Mouse (Mus musculus) forebrain, embryonic 11.5 days (tissue): Measurements from ENCODE around the gene Afmid. TPM values are rescaled to one million over a fixed set of nuclear protein-coding genes. Genes with fewer than 3 reads are reported as not detected.

ENCODE experiments used
- ATAC-seq: fragments of 200-750 bp; cut with Nextera tagmentation; replicated peaks from 2 replicates; pipeline ENCODE4 v1.8.0; 2017; ENCODE audit warnings: moderate TSS enrichment; ENCODE audit not compliant: low FRiP score
- DNase-seq: peaks from one replicate; pipeline ENCODE4 v3.0.0-alpha.2; 2017; ENCODE audit warnings: low spot score
- H3K27ac ChIP-seq: fragments of 300-500 bp; sonication (generic); 2 replicates; pipeline ENCODE4 v1.5.1; 2014; ENCODE audit warnings: low read depth, low read length
- H3K27me3 ChIP-seq: fragments of 300-500 bp; sonication (generic); 2 replicates; pipeline ENCODE4 v1.6.1; 2014; ENCODE audit warnings: mild to moderate bottlenecking, low read length, mixed read lengths; ENCODE audit not compliant: control insufficient read depth, insufficient read depth
- H3K36me3 ChIP-seq: fragments of 300-500 bp; sonication (generic); 2 replicates; pipeline ENCODE4 v1.6.1; 2014; ENCODE audit warnings: mild to moderate bottlenecking, low read length, moderate library complexity, mixed read lengths; ENCODE audit not compliant: control insufficient read depth, insufficient read depth
- H3K4me1 ChIP-seq: fragments of 300-500 bp; sonication (generic); replicated peaks from 2 replicates; pipeline ENCODE4 v1.6.1; 2014; ENCODE audit warnings: low read length, mixed read lengths; ENCODE audit not compliant: control insufficient read depth, insufficient read depth
- H3K4me2 ChIP-seq: fragments of 300-500 bp; sonication (generic); 2 replicates; pipeline ENCODE4 v1.6.1; 2014; ENCODE audit warnings: low read depth, mild to moderate bottlenecking, low read length, moderate library complexity, mixed read lengths; ENCODE audit not compliant: severe bottlenecking
- H3K4me3 ChIP-seq: fragments of 300-500 bp; sonication (generic); 2 replicates; pipeline ENCODE4 v1.5.1; 2014; ENCODE audit warnings: low read depth, low read length
- H3K9ac ChIP-seq: fragments of 300-500 bp; sonication (generic); 2 replicates; pipeline ENCODE4 v1.6.1; 2014; ENCODE audit warnings: low read length
- H3K9me3 ChIP-seq: fragments of 300-500 bp; sonication (generic); 2 replicates; pipeline ENCODE4 v1.6.1; 2016; ENCODE audit warnings: low read length, mixed read lengths; ENCODE audit not compliant: control insufficient read depth
- WGBS: fragments of 180-500 bp; shearing (Covaris S2); extraction: QIAGEN DNeasy Blood & Tissue Kit; methylation state at CpG from one replicate; pipeline ENCODE4 v1.1.7; 2014; 5-methylcytosine and 5-hydroxymethylcytosine counted together
- polyA plus RNA-seq: library from polyadenylated mRNA; unstranded; fragments of >200 nt; fragmentation: Nextera tagmentation; extraction: Ambion mirVana; gene quantifications from 2 replicates; pipeline ENCODE4 v1.2.1, GENCODE M21; 2014

Gene Afmid
- polyA plus RNA-seq, 1 experiment from 2014 or later, result 6.0 TPM

DNA sequence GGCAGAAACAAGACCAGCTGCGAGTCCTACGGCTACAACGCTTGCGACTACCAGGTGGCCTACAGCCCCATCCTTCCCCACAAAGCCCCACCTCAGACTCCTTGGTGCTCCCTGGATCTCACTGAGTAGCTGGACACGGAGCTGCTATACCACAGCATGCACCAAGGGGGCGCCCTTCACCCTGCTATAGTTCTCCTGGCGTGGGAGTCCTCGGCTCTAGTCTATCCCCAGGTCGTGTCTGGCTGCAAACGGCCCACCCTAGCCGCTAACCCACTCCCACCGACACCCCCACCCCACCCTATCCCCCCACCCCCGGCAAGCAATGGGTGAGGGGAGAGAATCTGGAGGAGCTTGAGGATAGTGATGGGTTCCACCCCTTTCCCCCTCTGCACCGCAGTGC, 35.4 kb upstream of the Afmid start:
- no peak overlapping the region for H3K27ac ChIP-seq
- peak overlapping the region; percentile 30 for H3K4me2 ChIP-seq
- ATAC-seq (0 out of 2 replicates have a peak, but pooled peaks have one; percentile 15), DNase-seq (peak; percentile 88)
- 9% methylated on average over 13 of the region's 14 CpGs for WGBS
- H3K4me3 ChIP-seq, result no peak overlapping the region; the same call in 1 of the 2 replicates
- no peak overlapping the region for H3K9ac ChIP-seq
- H3K27me3 ChIP-seq, result 0 out of 2 replicates have a peak, but pooled peaks cover 5% of the 10 kb centered on the region
- no peaks in the 10 kb centered on the region for H3K9me3 ChIP-seq
- no peaks in the 10 kb centered on the region for H3K36me3 ChIP-seq
- no peaks in the 10 kb centered on the region for H3K4me1 ChIP-seq

DNA sequence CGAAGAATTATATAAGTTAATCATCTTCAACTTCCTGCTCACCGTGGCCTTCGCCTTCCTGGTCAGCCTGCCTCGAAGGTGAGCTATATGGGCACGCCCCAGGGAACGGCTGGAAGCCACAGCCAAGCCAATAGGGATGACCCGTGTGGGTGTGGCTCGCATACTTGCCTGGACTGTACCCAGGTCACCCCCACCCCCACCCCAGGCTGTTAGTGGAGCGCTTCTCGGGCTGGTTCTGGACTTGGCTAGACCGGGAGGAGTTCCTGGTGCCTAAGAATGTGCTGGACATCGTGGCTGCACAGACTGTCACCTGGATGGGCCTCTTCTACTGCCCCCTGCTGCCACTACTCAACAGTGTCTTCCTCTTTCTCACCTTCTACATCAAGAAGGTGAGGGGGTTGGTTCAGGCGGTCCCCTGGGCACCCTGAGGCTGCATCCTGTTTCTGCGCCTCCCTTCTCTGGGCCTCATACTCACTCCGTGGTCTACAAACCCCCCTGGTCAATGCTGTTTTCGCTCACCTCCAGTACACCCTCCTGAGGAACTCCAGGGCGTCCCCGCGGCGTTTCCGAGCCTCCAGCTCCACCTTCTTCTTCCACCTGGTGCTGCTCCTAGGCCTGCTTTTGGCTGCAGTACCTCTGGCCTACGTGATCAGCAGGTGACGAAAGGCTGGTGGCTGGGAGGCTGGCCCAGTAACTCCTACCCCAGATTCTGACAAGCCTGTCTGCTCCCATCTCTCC, 34.9 kb upstream of the Afmid start:
- 0 out of 2 replicates have a peak, but pooled peaks cover 5% of the 10 kb centered on the region for H3K27me3 ChIP-seq
- no peak for ATAC-seq
- no peak overlapping the region for H3K9ac ChIP-seq
- 29% methylated on average over 23 of the region's 23 CpGs for WGBS
- H3K4me3 ChIP-seq, result no peak overlapping the region; the same call in 1 of the 2 replicates
- no peaks in the 10 kb centered on the region for H3K36me3 ChIP-seq
- peak overlapping the region; percentile 30 for H3K4me2 ChIP-seq
- no peaks in the 10 kb centered on the region for H3K9me3 ChIP-seq
- H3K27ac ChIP-seq, result no peak overlapping the region
- no peaks in the 10 kb centered on the region for H3K4me1 ChIP-seq
- DNase-seq, result no peak

DNA sequence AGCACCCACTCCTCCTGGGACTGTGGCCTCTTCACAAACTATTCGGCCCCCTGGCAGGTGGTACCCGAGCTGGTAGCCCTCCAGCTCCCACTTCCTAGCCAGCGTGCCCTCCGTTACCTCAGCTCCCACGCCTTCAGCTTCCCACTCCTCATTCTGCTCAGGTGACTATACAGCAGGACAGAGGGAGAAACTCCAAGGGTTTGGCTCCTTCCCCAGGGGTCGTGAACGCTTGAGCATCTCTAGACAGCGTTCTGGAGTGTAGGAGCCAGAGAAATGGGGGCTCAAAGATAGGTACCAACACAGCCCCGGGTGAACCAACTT, 34.3 kb upstream of the Afmid start:
- H3K4me1 ChIP-seq, result no peaks in the 10 kb centered on the region
- no peak overlapping the region for H3K9ac ChIP-seq
- 0 out of 2 replicates have a peak, but pooled peaks cover 5% of the 10 kb centered on the region for H3K27me3 ChIP-seq
- H3K36me3 ChIP-seq, result no peaks in the 10 kb centered on the region
- DNase-seq (no peak), ATAC-seq (no peak)
- 86% methylated on average over 9 of the region's 9 CpGs for WGBS
- H3K27ac ChIP-seq, result no peak overlapping the region
- no peak overlapping the region for H3K4me3 ChIP-seq
- H3K9me3 ChIP-seq, result no peaks in the 10 kb centered on the region
- no peak overlapping the region for H3K4me2 ChIP-seq

DNA sequence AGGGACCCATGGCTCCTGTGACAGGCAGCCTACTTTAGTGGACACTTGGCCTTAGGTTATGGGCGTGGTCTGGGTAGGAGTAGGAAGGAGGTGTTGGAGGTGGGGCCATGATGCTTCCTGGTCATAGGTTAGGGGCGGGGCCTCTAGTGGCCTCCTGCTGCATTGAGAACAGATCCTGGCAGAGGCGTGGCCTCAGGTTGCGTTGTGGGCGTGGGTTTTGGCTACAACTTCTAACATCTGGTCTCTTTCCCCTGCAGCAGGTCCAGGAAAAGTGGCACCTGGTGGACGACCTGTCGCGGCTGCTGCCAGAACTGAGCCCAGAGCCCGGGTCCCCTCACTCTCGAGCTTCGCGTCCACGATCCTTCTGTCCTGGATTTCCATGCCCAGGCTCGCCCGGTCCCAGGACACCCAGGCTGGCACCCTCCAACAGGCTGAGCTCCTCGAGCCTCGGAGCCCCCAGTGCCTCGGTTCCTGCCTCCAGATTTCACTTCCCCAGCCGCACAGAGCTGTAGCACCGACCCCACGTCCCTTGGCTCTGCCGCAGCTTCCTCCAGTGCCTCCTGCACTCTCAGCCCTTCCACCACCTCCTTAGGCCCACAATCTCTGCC, 33.3 kb upstream of the Afmid start:
- 6% methylated on average over 22 of the region's 22 CpGs for WGBS
- peak overlapping the region; percentile 3; the same call in 1 of the 2 replicates for H3K4me2 ChIP-seq
- H3K27me3 ChIP-seq, result 0 out of 2 replicates have a peak, but pooled peaks cover 5% of the 10 kb centered on the region
- H3K4me1 ChIP-seq, result no peaks in the 10 kb centered on the region
- no peak overlapping the region for H3K27ac ChIP-seq
- no peaks in the 10 kb centered on the region for H3K36me3 ChIP-seq
- H3K9ac ChIP-seq, result peak overlapping the region; percentile 27; the same call in 1 of the 2 replicates
- no peak overlapping the region for H3K4me3 ChIP-seq
- ATAC-seq (0 out of 2 replicates have a peak, but pooled peaks have one; percentile 27), DNase-seq (peak; percentile 67)
- no peaks in the 10 kb centered on the region for H3K9me3 ChIP-seq

DNA sequence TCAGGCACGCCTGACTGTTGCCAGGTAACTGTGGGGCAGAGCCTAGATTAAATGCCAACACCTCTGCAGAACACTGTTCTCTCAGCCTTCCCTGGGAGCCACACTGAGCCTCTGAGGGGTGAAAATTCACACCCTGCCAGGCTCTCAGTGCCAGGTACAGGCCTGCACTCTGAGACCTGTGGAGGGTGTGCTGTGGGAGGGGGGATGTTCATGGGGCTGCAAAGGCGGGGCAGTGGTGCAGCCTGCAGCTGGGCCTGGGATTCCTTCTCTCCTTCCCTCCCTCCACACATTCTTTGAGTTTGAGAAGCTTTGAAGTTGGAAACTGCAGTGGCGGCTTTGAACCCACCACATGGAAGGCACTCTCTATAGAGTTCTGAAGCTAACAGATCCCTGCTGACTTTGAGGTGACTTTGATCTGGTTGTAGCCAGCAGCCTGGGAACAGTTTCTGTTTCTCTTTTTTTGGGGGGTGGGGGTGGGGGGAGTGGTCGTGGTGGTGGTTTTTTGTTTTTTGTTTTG, 31.6 kb upstream of the Afmid start:
- ATAC-seq, result no peak
- Histone ChIP-seq H3K27me3 (0 out of 2 replicates have a peak, but pooled peaks cover 5% of the 10 kb centered on the region), H3K4me3 (no peak overlapping the region), H3K27ac (no peak overlapping the region), H3K36me3 (no peaks in the 10 kb centered on the region), H3K9me3 (no peaks in the 10 kb centered on the region), H3K4me2 (no peak overlapping the region), H3K9ac (no peak overlapping the region), H3K4me1 (no peaks in the 10 kb centered on the region)
- WGBS, result 70% methylated on average over 4 of the region's 4 CpGs
- no peak for DNase-seq

DNA sequence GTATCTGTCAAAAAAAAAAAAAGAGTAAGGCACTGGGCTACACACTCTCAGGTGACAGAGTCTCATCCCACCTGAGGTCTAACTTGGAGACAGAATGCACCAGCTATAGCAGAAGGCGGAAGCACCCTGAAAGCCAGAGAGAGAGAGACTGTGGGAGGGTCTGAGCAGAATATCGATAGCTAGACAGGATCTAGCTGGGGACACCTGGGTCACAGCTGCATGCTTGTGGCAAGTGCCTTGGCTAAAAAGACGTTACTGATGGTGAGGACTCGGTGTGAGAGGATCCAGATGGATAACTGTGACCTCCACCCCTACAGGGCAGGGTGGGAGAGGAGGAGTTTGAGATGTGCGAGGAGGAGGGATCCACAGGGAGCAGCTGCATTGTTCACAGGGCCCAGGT, 28.8 kb upstream of the Afmid start:
- H3K4me1 ChIP-seq, result no peaks in the 10 kb centered on the region
- H3K36me3 ChIP-seq, result no peaks in the 10 kb centered on the region
- no peak for ATAC-seq

DNA sequence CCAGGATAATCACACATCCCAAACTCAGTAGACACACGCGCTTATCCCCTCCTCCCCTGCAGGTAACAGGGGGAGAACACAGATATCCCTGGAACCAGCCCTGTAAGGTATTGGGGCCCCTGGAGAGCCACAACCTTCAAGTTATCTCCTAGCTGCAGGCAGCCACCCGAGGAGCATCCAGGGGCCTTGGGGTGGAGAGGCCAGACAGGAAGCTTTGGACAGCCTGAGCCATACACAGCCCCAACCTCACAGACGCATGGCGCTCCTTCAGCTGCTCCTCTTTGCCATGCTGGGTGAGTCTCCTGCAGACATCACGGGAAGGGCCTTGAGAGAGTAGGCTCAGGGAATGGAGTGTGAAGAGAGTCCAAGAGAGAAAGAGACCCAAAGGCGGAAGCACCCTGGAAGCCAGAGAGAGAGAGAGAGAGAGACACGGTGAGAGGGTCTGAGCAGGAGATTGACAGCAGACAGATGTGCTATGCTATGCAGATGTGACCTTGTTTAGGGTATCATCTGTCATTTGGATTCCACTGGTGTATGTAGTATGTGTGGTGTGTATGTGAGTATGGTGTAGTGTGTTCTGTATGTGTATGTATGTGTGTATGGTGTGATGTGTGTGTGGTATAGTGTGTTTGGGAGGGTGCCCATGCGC, 28.1 kb upstream of the Afmid start, which contains the start of gene 6030468B19Rik:
TSS of gene 6030468B19Rik (plus strand) at position 150 of the 649 bp plus-strand sequence.
- Histone ChIP-seq H3K9me3 (no peaks in the 10 kb centered on the region), H3K4me1 (no peaks in the 10 kb centered on the region), H3K27ac (no peak within 1 kb of the TSS), H3K27me3 (0 out of 2 replicates have a peak, but pooled peaks cover 1% of the 10 kb centered on the region), H3K4me2 (no peak within 1 kb of the TSS), H3K9ac (no peak within 1 kb of the TSS), H3K4me3 (no peak within 1 kb of the TSS), H3K36me3 (no peaks in the 10 kb centered on the region)
- WGBS, result 57% methylated on average over 9 of the region's 9 CpGs
- ATAC-seq, result no peak
- DNase-seq, result no peak

More for the DNA sequence above, 28.8 kb upstream of the Afmid start:
- Histone ChIP-seq H3K9ac (no peak overlapping the region), H3K27ac (no peak overlapping the region), H3K4me2 (no peak overlapping the region), H3K27me3 (0 out of 2 replicates have a peak, but pooled peaks cover 2% of the 10 kb centered on the region), H3K4me3 (no peak overlapping the region), H3K9me3 (no peaks in the 10 kb centered on the region)
- no peak for DNase-seq
- 50% methylated on average over 5 of the region's 5 CpGs for WGBS

DNA sequence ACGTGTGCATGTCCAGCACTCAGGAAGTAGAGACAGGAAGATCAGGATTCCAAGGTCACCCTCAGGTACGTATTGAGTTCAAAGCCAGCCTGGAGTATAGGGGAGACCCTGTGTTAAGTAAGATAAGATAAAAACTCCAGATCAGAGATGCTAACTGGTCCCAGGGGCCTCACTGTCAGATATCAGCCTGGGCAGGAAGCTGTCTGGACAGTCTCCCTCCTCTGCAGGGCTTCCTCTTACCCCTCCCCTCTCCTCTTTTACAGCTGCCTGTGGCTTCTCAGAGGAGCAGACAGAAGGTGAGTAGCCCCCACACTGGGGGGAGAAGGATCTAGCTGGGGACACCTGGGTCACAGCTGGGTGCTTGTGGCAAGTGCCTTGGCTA, 27.6 kb upstream of the Afmid start:
- Histone ChIP-seq H3K4me2 (no peak overlapping the region), H3K4me3 (no peak overlapping the region), H3K27me3 (no peaks in the 10 kb centered on the region), H3K36me3 (no peaks in the 10 kb centered on the region), H3K4me1 (no peaks in the 10 kb centered on the region), H3K9ac (no peak overlapping the region), H3K27ac (no peak overlapping the region), H3K9me3 (no peaks in the 10 kb centered on the region)
- DNase-seq (no peak), ATAC-seq (no peak)
- WGBS, result 67% methylated on average over 2 of the region's 2 CpGs
